Mouse (Mus musculus) forebrain, embryonic 15.5 days (tissue): ENCODE measurements at regions not wholly inside any gene's neighbourhood (a gene's known extent, or its start where the extent isn't known, plus 50 kb on each side); places are given as distances from the start of the nearest gene placed in this dataset.
"Not testable (repeated sequence)": the region's sequence is repeated elsewhere in the genome, so short reads cannot be mapped to it uniquely, and the experiment has no call there.

Experiments
- ATAC-seq: fragments of 200-750 bp; cut with Nextera tagmentation; replicated peaks from 2 replicates; pipeline ENCODE4 v1.8.0; 2017; ENCODE audit warnings: mild to moderate bottlenecking, moderate TSS enrichment, moderate library complexity
- H3K27ac ChIP-seq: fragments of 300-500 bp; sonication (generic); replicated peaks from 2 replicates; pipeline ENCODE4 v1.5.1; 2015; ENCODE audit warnings: mild to moderate bottlenecking, inconsistent platforms
- H3K27me3 ChIP-seq: fragments of 300-500 bp; sonication (generic); 2 replicates; pipeline ENCODE4 v1.6.1; 2015; ENCODE audit warnings: inconsistent platforms
- H3K36me3 ChIP-seq: fragments of 300-500 bp; sonication (generic); 2 replicates; pipeline ENCODE4 v1.6.1; 2015; ENCODE audit warnings: mild to moderate bottlenecking, inconsistent platforms
- H3K4me1 ChIP-seq: fragments of 300-500 bp; sonication (generic); 2 replicates; pipeline ENCODE4 v1.6.1; 2015; ENCODE audit warnings: inconsistent platforms
- H3K4me2 ChIP-seq: fragments of 300-500 bp; sonication (generic); replicated peaks from 2 replicates; pipeline ENCODE4 v1.6.1; 2015; ENCODE audit warnings: mild to moderate bottlenecking, inconsistent platforms
- H3K4me3 ChIP-seq: fragments of 300-500 bp; sonication (generic); 2 replicates; pipeline ENCODE4 v1.5.1; 2015; ENCODE audit warnings: mild to moderate bottlenecking, inconsistent platforms
- H3K9ac ChIP-seq: fragments of 300-500 bp; sonication (generic); replicated peaks from 2 replicates; pipeline ENCODE4 v1.6.1; 2015; ENCODE audit warnings: mild to moderate bottlenecking, inconsistent platforms
- H3K9me3 ChIP-seq: fragments of 300-500 bp; sonication (generic); 2 replicates; pipeline ENCODE4 v1.6.1; 2016; ENCODE audit warnings: inconsistent platforms
- WGBS: fragments of 180-500 bp; shearing (Covaris S2); methylation state at CpG from one replicate; pipeline ENCODE4 v1.1.7; 2015; ENCODE audit warnings: mixed read lengths; 5-methylcytosine and 5-hydroxymethylcytosine counted together

DNA sequence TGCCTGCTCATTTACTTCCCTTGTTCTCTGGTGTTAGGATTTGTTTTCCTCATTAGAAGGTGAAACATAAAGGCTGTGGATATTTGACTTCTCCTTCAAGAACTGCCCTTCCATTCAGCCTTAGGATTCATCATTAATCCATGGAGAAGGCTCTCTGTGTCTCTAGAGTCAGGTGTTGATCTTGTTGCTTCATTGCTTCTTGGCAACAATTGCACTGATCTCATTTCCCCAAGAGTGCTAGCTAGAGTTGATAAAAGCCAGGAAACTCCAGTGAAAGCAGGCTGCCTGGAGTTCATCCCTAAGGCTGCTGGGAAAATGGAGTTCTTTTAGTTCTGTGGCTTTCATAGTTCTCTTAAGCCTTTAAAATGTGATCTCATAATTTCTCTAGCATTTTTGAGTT, 441.8 kb downstream of the Cylc2 start:
- H3K4me2 ChIP-seq, result no peak overlapping the region
- no peaks in the 10 kb centered on the region for H3K36me3 ChIP-seq
- ATAC-seq, result no peak
- no peaks in the 10 kb centered on the region for H3K4me1 ChIP-seq
- H3K27me3 ChIP-seq, result no peaks in the 10 kb centered on the region
- H3K4me3 ChIP-seq, result no peak overlapping the region
- no peak overlapping the region for H3K9ac ChIP-seq
- H3K9me3 ChIP-seq, result no peaks in the 10 kb centered on the region
- H3K27ac ChIP-seq, result no peak overlapping the region

DNA sequence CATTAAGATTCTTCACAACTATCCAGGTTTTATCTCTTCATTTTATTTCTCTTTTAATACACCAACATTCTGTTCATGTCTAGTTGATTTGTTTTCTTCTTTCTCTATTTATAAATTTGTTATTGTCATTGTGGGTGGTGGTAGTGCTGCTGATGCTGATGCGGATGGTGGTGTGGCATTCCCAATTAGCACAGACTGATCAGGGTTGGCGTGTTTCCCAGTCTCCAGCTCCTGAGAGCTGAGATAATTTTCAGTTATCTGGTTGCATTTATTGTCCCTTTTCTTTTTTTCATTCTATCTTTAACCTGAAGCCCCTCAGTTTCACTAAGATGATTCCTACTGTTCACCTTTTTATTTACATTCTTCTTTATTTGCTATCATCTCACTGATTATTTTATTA, 455.0 kb downstream of the Cylc2 start:
- Histone ChIP-seq H3K27ac (no peak overlapping the region), H3K4me3 (no peak overlapping the region), H3K27me3 (no peaks in the 10 kb centered on the region), H3K36me3 (no peaks in the 10 kb centered on the region), H3K4me2 (no peak overlapping the region), H3K4me1 (no peaks in the 10 kb centered on the region), H3K9ac (no peak overlapping the region), H3K9me3 (no peaks in the 10 kb centered on the region)
- no peak for ATAC-seq
- WGBS, result 62% methylated on average over 2 of the region's 2 CpGs

DNA sequence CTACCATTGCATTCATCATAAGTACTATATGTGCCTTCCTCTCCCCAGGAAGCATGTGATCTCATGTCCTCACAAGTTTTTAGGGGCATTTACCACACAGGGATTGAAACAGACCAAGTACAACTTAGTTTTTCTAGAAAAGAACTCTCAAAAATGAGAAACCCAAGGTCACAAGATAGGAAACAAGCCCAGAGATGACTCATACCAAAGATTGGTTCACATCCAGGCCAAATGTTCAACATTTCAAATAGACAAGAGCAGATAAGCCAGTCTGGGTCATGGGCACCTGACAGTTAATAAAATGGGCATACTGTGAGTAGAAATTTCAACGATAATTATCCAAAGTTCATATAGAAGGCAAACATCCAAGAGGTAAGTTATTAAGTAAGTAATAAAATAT, 457.9 kb downstream of the Cylc2 start:
- 89% methylated on average over 1 of the region's 1 CpGs for WGBS
- no peak overlapping the region for H3K4me3 ChIP-seq
- no peaks in the 10 kb centered on the region for H3K27me3 ChIP-seq
- H3K4me1 ChIP-seq, result no peaks in the 10 kb centered on the region
- H3K27ac ChIP-seq, result no peak overlapping the region
- no peak overlapping the region for H3K9ac ChIP-seq
- no peaks in the 10 kb centered on the region for H3K9me3 ChIP-seq
- no peak overlapping the region for H3K4me2 ChIP-seq
- no peaks in the 10 kb centered on the region for H3K36me3 ChIP-seq
- no peak for ATAC-seq

DNA sequence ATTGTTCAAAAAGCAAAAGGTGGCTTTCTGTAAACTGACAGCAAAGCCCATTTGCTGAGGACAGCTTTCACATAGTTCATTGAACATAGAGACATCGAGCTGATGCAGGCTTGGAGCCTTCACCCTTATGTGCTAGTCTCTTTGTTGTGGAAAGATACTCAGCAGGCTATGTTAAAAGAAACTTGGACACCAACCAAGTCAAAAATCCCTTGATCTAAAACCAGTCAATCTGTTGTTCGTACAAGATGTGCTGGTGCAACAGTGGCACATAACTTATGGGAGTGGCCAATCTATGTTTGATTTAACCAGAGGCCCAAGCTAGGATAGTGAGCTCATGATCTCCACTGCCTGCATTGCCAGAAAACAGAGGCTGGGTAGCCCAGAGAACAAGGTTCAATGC, 462.6 kb downstream of the Cylc2 start:
- WGBS, result 33% methylated on average over 2 of the region's 2 CpGs
- peak; percentile 76 for ATAC-seq

DNA sequence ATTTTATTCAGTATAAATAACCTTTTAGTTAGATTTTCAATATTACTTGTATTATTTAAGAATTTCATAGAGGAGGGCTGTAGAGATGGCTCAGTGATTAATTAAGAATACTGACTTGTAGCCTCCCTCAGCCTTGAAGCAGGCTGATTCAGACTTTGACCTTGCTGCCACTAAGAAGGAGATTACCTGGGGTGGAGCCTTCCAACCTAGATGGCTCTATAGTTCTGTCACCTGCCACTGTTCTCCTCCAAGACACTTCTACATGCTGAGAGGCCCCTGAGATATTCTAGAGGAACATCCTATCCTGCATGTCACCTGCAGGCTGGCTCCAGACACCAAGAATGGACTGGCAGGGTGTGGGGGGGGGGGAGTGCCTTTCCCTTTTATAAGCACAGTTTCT, 466.9 kb downstream of the Cylc2 start:
- not testable (repeated sequence) for H3K4me2 ChIP-seq, H3K27me3 ChIP-seq, H3K27ac ChIP-seq, H3K9ac ChIP-seq, H3K9me3 ChIP-seq, H3K4me1 ChIP-seq, ATAC-seq, H3K36me3 ChIP-seq, H3K4me3 ChIP-seq

More for the DNA sequence above, 462.6 kb downstream of the Cylc2 start:
- H3K36me3 ChIP-seq, result no peaks in the 10 kb centered on the region
- no peaks in the 10 kb centered on the region for H3K9me3 ChIP-seq
- H3K27me3 ChIP-seq, result no peaks in the 10 kb centered on the region
- H3K4me2 ChIP-seq, result no peak overlapping the region
- no peak overlapping the region for H3K27ac ChIP-seq
- no peak overlapping the region for H3K4me3 ChIP-seq
- H3K9ac ChIP-seq, result no peak overlapping the region
- no peaks in the 10 kb centered on the region for H3K4me1 ChIP-seq

DNA sequence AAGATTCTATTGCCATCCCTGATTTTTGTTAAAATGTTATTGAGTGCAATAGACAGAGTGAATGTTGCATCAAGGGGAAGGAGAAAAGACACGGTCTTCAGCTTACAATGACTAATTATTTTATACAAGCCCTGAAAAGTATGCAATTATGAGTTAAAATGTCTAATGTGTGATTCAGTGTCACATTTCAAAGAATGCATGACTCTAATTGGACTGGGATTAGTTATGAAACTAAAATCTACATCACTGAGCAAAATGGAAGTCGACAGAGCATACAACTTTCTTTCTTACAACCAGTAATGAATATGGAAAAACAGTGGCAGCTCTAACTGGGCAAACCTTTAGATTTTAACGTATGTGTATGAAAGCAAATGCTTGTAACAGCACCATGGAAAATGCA, 470.2 kb downstream of the Cylc2 start:
- H3K9me3 ChIP-seq, result no peaks in the 10 kb centered on the region

More for the DNA sequence above, 470.2 kb downstream of the Cylc2 start:
- no peak for ATAC-seq
- no peaks in the 10 kb centered on the region for H3K27me3 ChIP-seq
- H3K9ac ChIP-seq, result no peak overlapping the region
- WGBS, result 71% methylated on average over 3 of the region's 3 CpGs
- H3K4me1 ChIP-seq, result no peaks in the 10 kb centered on the region
- no peak overlapping the region for H3K4me2 ChIP-seq
- no peaks in the 10 kb centered on the region for H3K36me3 ChIP-seq
- H3K4me3 ChIP-seq, result no peak overlapping the region
- H3K27ac ChIP-seq, result no peak overlapping the region
